Mouse (Mus musculus) pancreas, adult 10 weeks (tissue): ENCODE measurements around the gene Fahd2a. TPM values are rescaled to one million over a fixed set of nuclear protein-coding genes. Genes with fewer than 3 reads are reported as not detected.

Experiments used
- polyA plus RNA-seq: library from polyadenylated mRNA; stranded (reverse); fragments of 350-450 nt; fragmentation: Illumina TruSeq; extraction: RNeasy Lipid Tissue Mini Kit (QIAGEN cat#74804); gene quantifications from one replicate; pipeline ENCODE4 v1.2.3, GENCODE M21; 2015; ENCODE audit warnings: low read depth, low replicate concordance; ENCODE audit not compliant: insufficient read depth

Gene Fahd2a
- polyA plus RNA-seq, result 8.6 TPM

GRCm38 (mm10) chr2:127444055-127444789 lies at the start of gene Fahd2a:
TSS of gene Fahd2a (minus strand) at chr2:127444565.

DNA sequence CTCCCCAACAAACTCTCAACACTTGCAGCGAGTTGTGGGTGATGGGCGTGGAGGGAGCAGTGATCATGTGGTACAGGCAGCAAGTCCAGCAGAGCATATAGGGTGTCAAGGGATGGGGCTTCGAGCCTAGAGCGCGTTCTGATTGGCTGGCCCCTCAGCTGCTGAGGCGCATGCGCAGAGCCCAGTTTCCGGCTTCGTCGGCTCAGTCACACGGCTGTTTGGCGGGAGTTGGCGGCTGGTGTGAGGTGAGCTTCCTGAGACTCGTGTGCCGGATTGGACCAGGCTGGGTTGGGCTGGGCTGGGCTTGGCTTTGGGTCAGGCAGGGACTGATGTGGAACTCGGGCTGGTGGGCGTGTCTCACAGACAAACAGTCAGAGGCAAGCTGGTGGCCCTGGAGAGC lies 19.4 kb downstream of the Fahd2a start, which contains the start of gene Gpat2:
Gpat2 (plus strand) TSS at position 223 of the 400 bp plus-strand sequence.

Other genes starting within 250 kb of the Fahd2a start
- not detected for gene 1810024B03Rik, start 236.3 kb downstream of the Fahd2a start, polyA plus RNA-seq
- gene Snrnp200, start 236.2 kb downstream of the Fahd2a start, polyA plus RNA-seq, result 13.8 TPM
- 8.8 TPM for gene Ciao1, start 196.7 kb downstream of the Fahd2a start, polyA plus RNA-seq
- gene Tmem127, start 196.7 kb downstream of the Fahd2a start, polyA plus RNA-seq, result 9.6 TPM
- 16.2 TPM for gene Stard7, start 174.3 kb downstream of the Fahd2a start, polyA plus RNA-seq
- not detected for gene Dusp2, start 108.4 kb downstream of the Fahd2a start, polyA plus RNA-seq
- gene Astl, start 105.9 kb downstream of the Fahd2a start, polyA plus RNA-seq, result not detected
- 0.20 TPM for gene Adra2b, start 81.4 kb downstream of the Fahd2a start, polyA plus RNA-seq
- gene Gpat2, start 19.4 kb downstream of the Fahd2a start, polyA plus RNA-seq, result not detected
- 1.3 TPM for gene Kcnip3, start 77.5 kb upstream of the Fahd2a start, polyA plus RNA-seq
- 9.1 TPM for gene Prom2, start 96.9 kb upstream of the Fahd2a start, polyA plus RNA-seq
- 2.1 TPM for gene Zfp661, start 142.5 kb upstream of the Fahd2a start, polyA plus RNA-seq
- 11.6 TPM for gene Mrps5, start 142.7 kb upstream of the Fahd2a start, polyA plus RNA-seq
- 2.6 TPM for gene Mal, start 212.1 kb upstream of the Fahd2a start, polyA plus RNA-seq